Mouse (Mus musculus) liver, embryonic 14.5 days (tissue): ENCODE results near the gene Tle4. TPM values are rescaled to one million over a fixed set of nuclear protein-coding genes. Genes with fewer than 3 reads are reported as not detected.

Experiments
- ATAC-seq: fragments of 200-750 bp; cut with Nextera tagmentation; 2 replicates; pipeline ENCODE4 v1.8.0; 2017; ENCODE audit warnings: moderate number of reproducible peaks, mild to moderate bottlenecking, moderate library complexity; ENCODE audit not compliant: insufficient read depth
- DNase-seq, 3 experiments: peaks; one replicate each; pipeline ENCODE4 v3.0.0-alpha.2; 2012 to 2013; ENCODE audit warnings: low read depth in 3 of 3, low spot score in 3 of 3
- H3K27ac ChIP-seq: fragments of 300-500 bp; sonication (generic); 2 replicates; pipeline ENCODE4 v1.5.1; 2014; ENCODE audit warnings: moderate library complexity, mild to moderate bottlenecking, control low read depth, inconsistent platforms
- H3K27me3 ChIP-seq: fragments of 300-500 bp; sonication (generic); 2 replicates; pipeline ENCODE4 v1.6.1; 2014; ENCODE audit warnings: mild to moderate bottlenecking, low read length, moderate library complexity; ENCODE audit not compliant: control insufficient read depth, insufficient read depth
- H3K36me3 ChIP-seq: fragments of 300-500 bp; sonication (generic); replicated peaks from 2 replicates; pipeline ENCODE4 v1.6.1; 2014; ENCODE audit warnings: low read depth; ENCODE audit not compliant: control insufficient read depth, insufficient read depth
- H3K4me1 ChIP-seq, 2 experiments: fragments of 200-500 bp in 1 of 2; fragments of 300-500 bp in 1 of 2; sonication (generic) in 1 of 2; replicated peaks; 2 replicates each; pipeline ENCODE4 v1.6.1; 2012 to 2014; ENCODE audit warnings: antibody characterized with exemption in 1 of 2, inconsistent platforms in 1 of 2, low read length in 1 of 2; ENCODE audit not compliant: control insufficient read depth in 2 of 2, insufficient read depth in 2 of 2
- H3K4me2 ChIP-seq: fragments of 300-500 bp; sonication (generic); 2 replicates; pipeline ENCODE4 v1.6.1; 2014; ENCODE audit warnings: low read depth, mild to moderate bottlenecking, control low read depth, moderate library complexity
- H3K4me3 ChIP-seq, 2 experiments: fragments of 200-500 bp in 1 of 2; fragments of 300-500 bp in 1 of 2; sonication (generic) in 1 of 2; 2 replicates each; pipeline ENCODE4 v1.5.1; 2012 to 2014; ENCODE audit warnings: low read depth in 2 of 2, low read length in 2 of 2, mild to moderate bottlenecking in 2 of 2, control low read depth in 1 of 2, inconsistent platforms in 1 of 2, moderate library complexity in 1 of 2; ENCODE audit not compliant: insufficient read depth in 1 of 2
- H3K9ac ChIP-seq: fragments of 300-500 bp; sonication (generic); replicated peaks from 2 replicates; pipeline ENCODE4 v1.6.1; 2014; ENCODE audit warnings: mild to moderate bottlenecking, control low read depth, moderate library complexity
- H3K9me3 ChIP-seq: fragments of 300-500 bp; sonication (generic); 2 replicates; pipeline ENCODE4 v1.6.1; 2016; ENCODE audit warnings: low read length, mixed read lengths; ENCODE audit not compliant: control insufficient read depth
- CTCF ChIP-seq: IDR thresholded peaks from 2 replicates; pipeline ENCODE4 v1.5.1; 2016; ENCODE audit warnings: antibody characterized with exemption, low read depth, control low read depth
- EP300 ChIP-seq: IDR thresholded peaks from 2 replicates; pipeline ENCODE4 v1.6.1; 2016; ENCODE audit warnings: antibody characterized with exemption, low read depth
- WGBS: fragments of 180-500 bp; shearing (Covaris S2); extraction: QIAGEN DNeasy Blood & Tissue Kit; methylation state at CpG from one replicate; pipeline ENCODE4 v1.1.7; 2014; ENCODE audit not compliant: insufficient replicate concordance; 5-methylcytosine and 5-hydroxymethylcytosine counted together
- polyA plus RNA-seq, 2 experiments: library from polyadenylated mRNA; depleted of rRNA in 1 of 2; stranded (reverse) in 1 of 2; unstranded in 1 of 2; fragments of >200 nt; fragmentation: Nextera tagmentation in 1 of 2; extraction: Ambion mirVana in 1 of 2; gene quantifications; 2 replicates each; pipeline versions ENCODE4 v1.2.1 to v1.2.3; 2012 to 2014

Tle4 gene
- polyA plus RNA-seq, 2 experiments = 3.7 to 4.3 TPM

DNA sequence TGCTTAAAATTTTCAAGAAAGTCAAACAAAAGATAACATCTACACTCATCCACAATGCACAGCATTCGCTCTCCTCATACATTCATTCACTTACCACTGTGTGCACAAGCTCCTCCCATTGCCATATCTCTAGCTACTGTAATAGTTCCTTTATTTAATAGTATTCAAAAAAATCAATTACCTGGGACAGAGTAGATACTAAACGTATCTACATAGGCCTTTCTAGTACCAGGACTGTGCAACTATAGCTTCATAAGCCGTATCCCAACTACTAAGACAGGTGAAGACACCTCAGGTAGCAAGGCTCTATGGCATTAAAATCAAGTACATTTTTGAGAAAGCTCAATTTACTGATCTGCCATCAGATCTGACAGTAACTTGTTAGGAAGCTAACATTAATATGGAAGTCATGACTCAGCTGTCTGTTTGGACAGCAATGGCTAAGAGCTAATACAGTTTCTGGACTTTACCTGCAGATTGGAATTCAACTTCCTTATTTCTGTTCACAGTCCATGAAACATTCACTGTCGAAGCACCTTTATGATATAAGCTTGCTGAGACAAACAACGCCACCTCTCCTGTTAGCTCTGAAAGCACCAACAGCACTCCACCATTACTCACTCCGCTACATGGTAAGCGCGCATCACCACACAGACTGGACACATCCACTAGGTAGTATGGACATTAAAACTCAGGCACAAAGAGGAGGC, 50.6 kb downstream of the Tle4 start:
- no peak for DNase-seq
- Histone ChIP-seq H3K27ac (no peak overlapping the region), H3K36me3 (no peaks in the 10 kb centered on the region), H3K4me1 (no peaks in the 10 kb centered on the region), H3K27me3 (no peaks in the 10 kb centered on the region), H3K9ac (no peak overlapping the region), H3K4me3 (no peak overlapping the region), H3K9me3 (no peaks in the 10 kb centered on the region), H3K4me2 (no peak overlapping the region)
- TF ChIP-seq EP300 = no peak
- no peak for TF ChIP-seq CTCF
- 81% methylated on average over 8 of the region's 8 CpGs for WGBS
- no peak for ATAC-seq

GRCm38 (mm10) chr19:14545485-14545884, 52.4 kb downstream of the Tle4 start:
- Histone ChIP-seq H3K4me3 (no peak overlapping the region), H3K4me1 (no peaks in the 10 kb centered on the region), H3K27ac (no peak overlapping the region), H3K27me3 (no peaks in the 10 kb centered on the region), H3K36me3 (no peaks in the 10 kb centered on the region), H3K9ac (no peak overlapping the region), H3K9me3 (no peaks in the 10 kb centered on the region), H3K4me2 (no peak overlapping the region)
- TF ChIP-seq EP300 (no peak), CTCF (no peak)
- DNase-seq (no peak), ATAC-seq (no peak)
- WGBS = 77% methylated on average over 1 of the region's 1 CpGs

DNA sequence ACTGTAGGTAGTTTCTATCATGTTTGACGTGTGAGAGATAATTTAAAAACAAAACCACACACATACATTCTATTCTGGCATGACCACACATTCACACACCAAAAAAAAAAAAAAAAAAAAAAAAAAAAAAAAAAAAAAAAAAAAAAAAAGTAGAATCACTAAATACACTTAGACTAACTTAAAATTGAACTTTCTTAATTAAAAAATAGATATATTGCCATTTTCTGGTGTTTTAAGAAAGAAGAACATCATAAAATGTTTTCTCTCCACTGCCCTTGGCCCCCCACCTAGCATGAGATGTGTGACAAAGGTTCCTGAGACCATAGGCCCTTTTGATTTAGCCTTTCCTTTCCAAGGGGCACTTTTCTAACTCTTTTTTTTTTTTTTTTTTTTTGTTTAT, 54.5 kb downstream of the Tle4 start:
- Histone ChIP-seq H3K9ac (no peak overlapping the region), H3K36me3 (no peaks in the 10 kb centered on the region), H3K27ac (no peak overlapping the region), H3K4me3 (no peak overlapping the region), H3K9me3 (no peaks in the 10 kb centered on the region), H3K4me1 (no peaks in the 10 kb centered on the region), H3K4me2 (no peak overlapping the region), H3K27me3 (no peaks in the 10 kb centered on the region)
- WGBS = 56% methylated on average over 1 of the region's 1 CpGs
- DNase-seq = no peak
- TF ChIP-seq EP300 (no peak), CTCF (no peak)
- ATAC-seq = no peak

DNA sequence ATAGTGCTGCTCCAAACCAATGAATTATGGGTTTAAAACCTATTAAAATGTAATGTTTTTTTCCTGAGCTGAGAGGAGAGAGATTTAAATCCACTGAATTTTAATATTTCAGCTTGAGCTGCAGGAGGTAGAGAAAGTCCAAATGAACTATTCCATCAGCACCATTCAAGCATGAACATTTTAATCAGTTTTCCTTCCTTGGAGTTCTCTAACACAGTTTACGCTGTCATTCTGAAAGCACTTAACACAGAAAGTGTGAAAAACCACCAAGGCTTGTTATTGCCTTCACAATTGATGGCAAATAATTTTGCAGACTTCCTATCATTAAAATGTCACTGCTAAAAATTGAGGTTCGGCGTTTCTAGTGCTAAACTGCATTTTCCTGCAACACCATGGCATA, 57.2 kb downstream of the Tle4 start:
- Histone ChIP-seq H3K36me3 (no peaks in the 10 kb centered on the region), H3K27ac (no peak overlapping the region), H3K9me3 (no peaks in the 10 kb centered on the region), H3K4me2 (no peak overlapping the region), H3K27me3 (no peaks in the 10 kb centered on the region), H3K9ac (no peak overlapping the region), H3K4me3 (no peak overlapping the region), H3K4me1 (no peaks in the 10 kb centered on the region)
- ATAC-seq = no peak
- DNase-seq = no peak
- 82% methylated on average over 3 of the region's 3 CpGs for WGBS
- no peak for TF ChIP-seq EP300
- TF ChIP-seq CTCF = no peak

- no peaks in the 10 kb centered on the region for H3K4me1 ChIP-seq
- no peak for DNase-seq
Observed at GRCm38 (mm10) chr19:14536676-14537075, 61.2 kb downstream of the Tle4 start.

More at GRCm38 (mm10) chr19:14536676-14537075, 61.2 kb downstream of the Tle4 start:
- ATAC-seq = no peak
- Histone ChIP-seq H3K27ac (no peak overlapping the region), H3K9ac (no peak overlapping the region), H3K4me2 (no peak overlapping the region), H3K27me3 (no peaks in the 10 kb centered on the region), H3K36me3 (no peaks in the 10 kb centered on the region), H3K9me3 (no peaks in the 10 kb centered on the region), H3K4me3 (no peak overlapping the region)
- TF ChIP-seq CTCF (no peak), EP300 (no peak)
- 76% methylated on average over 2 of the region's 2 CpGs for WGBS
